Mouse (Mus musculus) kidney, postnatal 0 days (tissue): ENCODE results near the gene Sacs. TPM values are rescaled to one million over a fixed set of nuclear protein-coding genes. Genes with fewer than 3 reads are reported as not detected.

Experiments
- ATAC-seq: fragments of 200-750 bp; cut with Nextera tagmentation; replicated peaks from 2 replicates; pipeline ENCODE4 v1.8.0; 2017; ENCODE audit warnings: low read depth, moderate number of reproducible peaks, moderate TSS enrichment, moderate library complexity; ENCODE audit not compliant: low FRiP score
- DNase-seq: peaks from one replicate; pipeline ENCODE4 v3.0.0-alpha.2; 2016; ENCODE audit warnings: low spot score
- H3K27ac ChIP-seq: fragments of 300-500 bp; sonication (generic); 2 replicates; pipeline ENCODE4 v1.5.1; 2014; ENCODE audit warnings: mild to moderate bottlenecking
- H3K27me3 ChIP-seq: fragments of 300-500 bp; sonication (generic); 2 replicates; pipeline ENCODE4 v1.6.1; 2014; ENCODE audit warnings: low read length, mixed read lengths; ENCODE audit not compliant: insufficient read depth
- H3K36me3 ChIP-seq: fragments of 300-500 bp; sonication (generic); 2 replicates; pipeline ENCODE4 v1.6.1; 2014; ENCODE audit warnings: low read length, mixed read lengths; ENCODE audit not compliant: insufficient read depth
- H3K4me1 ChIP-seq: fragments of 300-500 bp; sonication (generic); replicated peaks from 2 replicates; pipeline ENCODE4 v1.6.1; 2014; ENCODE audit warnings: antibody characterized with exemption, low read length, mixed read lengths; ENCODE audit not compliant: insufficient read depth
- H3K4me2 ChIP-seq: fragments of 300-500 bp; sonication (generic); 2 replicates; pipeline ENCODE4 v1.6.1; 2014; ENCODE audit warnings: mild to moderate bottlenecking, low read length, moderate library complexity, mixed read lengths
- H3K4me3 ChIP-seq: fragments of 300-500 bp; sonication (generic); replicated peaks from 2 replicates; pipeline ENCODE4 v1.5.1; 2014; ENCODE audit warnings: low read depth, low read length
- H3K9ac ChIP-seq: fragments of 300-500 bp; sonication (generic); 2 replicates; pipeline ENCODE4 v1.6.1; 2014; ENCODE audit warnings: low read depth, low read length
- H3K9me3 ChIP-seq: fragments of 300-500 bp; sonication (generic); replicated peaks from 2 replicates; pipeline ENCODE4 v1.6.1; 2016; ENCODE audit warnings: low read length, inconsistent platforms, mixed read lengths
- CTCF ChIP-seq: IDR thresholded peaks from 2 replicates; pipeline ENCODE4 v1.5.1; 2016; ENCODE audit warnings: antibody characterized with exemption, low read depth, mild to moderate bottlenecking, moderate library complexity
- whole genome bisulfite sequencing: fragments of 180-500 bp; shearing (Covaris S2); extraction: QIAGEN DNeasy Blood & Tissue Kit; methylation state at CpG from one replicate; pipeline ENCODE4 v1.1.7; 2014; 5-methylcytosine and 5-hydroxymethylcytosine counted together
- polyA plus RNA-seq: library from polyadenylated mRNA; unstranded; fragments of >200 nt; fragmentation: Nextera tagmentation; extraction: Ambion mirVana; gene quantifications from 2 replicates; pipeline ENCODE4 v1.2.1, GENCODE M21; 2015

Gene Sacs
- polyA plus RNA-seq, 1 experiment from 2014 or later, result 1.2 TPM

- Histone ChIP-seq H3K27ac (no peak overlapping the region), H3K9ac (no peak overlapping the region), H3K36me3 (no peaks in the 10 kb centered on the region), H3K4me2 (no peak overlapping the region), H3K27me3 (no peaks in the 10 kb centered on the region), H3K4me3 (no peak overlapping the region), H3K9me3 (no peaks in the 10 kb centered on the region), H3K4me1 (no peaks in the 10 kb centered on the region)
- 49% methylated on average over 9 of the region's 9 CpGs for WGBS
- no peak for ATAC-seq
- no peak for DNase-seq
- no peak for TF ChIP-seq CTCF
Measured at GRCm38 (mm10) chr14:61238751-61239150, 100.5 kb downstream of the Sacs start.

GRCm38 (mm10) chr14:61242611-61243010 is 104.4 kb downstream of the Sacs start:
- TF ChIP-seq CTCF, result peak; percentile 66
- 46% methylated on average over 6 of the region's 6 CpGs for WGBS
- Histone ChIP-seq H3K36me3 (no peaks in the 10 kb centered on the region), H3K4me3 (no peak overlapping the region), H3K27ac (no peak overlapping the region), H3K27me3 (no peaks in the 10 kb centered on the region), H3K9ac (no peak overlapping the region), H3K9me3 (no peaks in the 10 kb centered on the region), H3K4me2 (no peak overlapping the region), H3K4me1 (no peaks in the 10 kb centered on the region)
- DNase-seq (peak; percentile 55), ATAC-seq (no peak)

GRCm38 (mm10) chr14:61246444-61246843 is 108.2 kb downstream of the Sacs start:
- no peak for TF ChIP-seq CTCF
- no peaks in the 10 kb centered on the region for H3K27me3 ChIP-seq
- 82% methylated on average over 3 of the region's 3 CpGs for WGBS
- no peak for ATAC-seq
- no peaks in the 10 kb centered on the region for H3K4me1 ChIP-seq
- no peaks in the 10 kb centered on the region; the same call in 1 of the 2 replicates for H3K9me3 ChIP-seq
- H3K27ac ChIP-seq, result no peak overlapping the region
- no peaks in the 10 kb centered on the region for H3K36me3 ChIP-seq
- no peak for DNase-seq
- H3K4me3 ChIP-seq, result no peak overlapping the region
- H3K9ac ChIP-seq, result no peak overlapping the region
- no peak overlapping the region for H3K4me2 ChIP-seq

GRCm38 (mm10) chr14:61252596-61253388 is 114.5 kb downstream of the Sacs start:
- 76% methylated on average over 15 of the region's 15 CpGs for whole genome bisulfite sequencing
- Histone ChIP-seq H3K9ac (no peak overlapping the region), H3K36me3 (no peaks in the 10 kb centered on the region), H3K4me3 (no peak overlapping the region), H3K4me1 (no peaks in the 10 kb centered on the region), H3K27me3 (no peaks in the 10 kb centered on the region), H3K27ac (no peak overlapping the region), H3K9me3 (no peaks in the 10 kb centered on the region; the same call in 1 of the 2 replicates), H3K4me2 (no peak overlapping the region)
- ATAC-seq (no peak), DNase-seq (no peak)
- TF ChIP-seq CTCF, result no peak

- Histone ChIP-seq H3K9me3 (no peaks in the 10 kb centered on the region), H3K9ac (no peak within 1 kb of the TSS), H3K4me3 (no peak within 1 kb of the TSS), H3K36me3 (no peaks in the 10 kb centered on the region), H3K27ac (0 out of 2 replicates have a peak within 1 kb of the TSS, but pooled peaks have one; percentile 31), H3K4me1 (no peaks in the 10 kb centered on the region), H3K27me3 (no peaks in the 10 kb centered on the region), H3K4me2 (peak within 1 kb of the TSS; percentile 10; the same call in 1 of the 2 replicates)
- ATAC-seq (no peak), DNase-seq (peak; percentile 57)
- no peak for TF ChIP-seq CTCF
- 18% methylated on average over 11 of the region's 11 CpGs for WGBS
Measured at GRCm38 (mm10) chr14:61258352-61258751, 120.1 kb downstream of the Sacs start, which contains the start of gene Sgcg. Gene Sgcg, minus strand, starts transcription at chr14:61258490.

- WGBS, result 3% methylated on average over 3 of the region's 3 CpGs
- ATAC-seq (no peak), DNase-seq (peak; percentile 91)
- H3K9ac ChIP-seq, result no peak overlapping the region
- H3K4me1 ChIP-seq, result no peaks in the 10 kb centered on the region
- H3K4me2 ChIP-seq, result no peak overlapping the region
- H3K27ac ChIP-seq, result no peak overlapping the region
- no peak for TF ChIP-seq CTCF
- H3K4me3 ChIP-seq, result no peak overlapping the region
- H3K9me3 ChIP-seq, result no peaks in the 10 kb centered on the region
- no peaks in the 10 kb centered on the region for H3K27me3 ChIP-seq
- H3K36me3 ChIP-seq, result no peaks in the 10 kb centered on the region
Measured at GRCm38 (mm10) chr14:61259084-61259483, 120.8 kb downstream of the Sacs start.
